Mouse (Mus musculus) hindbrain, embryonic 16.5 days (tissue): ENCODE measurements around the gene Gmds. TPM values are rescaled to one million over a fixed set of nuclear protein-coding genes. Genes with fewer than 3 reads are reported as not detected.

ENCODE experiments used
- ATAC-seq: fragments of 200-750 bp; cut with Nextera tagmentation; 2 replicates; pipeline ENCODE4 v1.8.0; 2017; ENCODE audit warnings: moderate TSS enrichment, moderate library complexity
- H3K27ac ChIP-seq: fragments of 300-500 bp; sonication (generic); 2 replicates; pipeline ENCODE4 v1.5.1; 2014; ENCODE audit warnings: low read depth, mild to moderate bottlenecking, control low read depth, low read length, moderate library complexity
- H3K27me3 ChIP-seq: fragments of 300-500 bp; sonication (generic); replicated peaks from 2 replicates; pipeline ENCODE4 v1.6.1; 2014; ENCODE audit warnings: low read length; ENCODE audit not compliant: control insufficient read depth, insufficient read depth
- H3K36me3 ChIP-seq: fragments of 300-500 bp; sonication (generic); 2 replicates; pipeline ENCODE4 v1.6.1; 2014; ENCODE audit warnings: mild to moderate bottlenecking, low read length, moderate library complexity, mixed read lengths; ENCODE audit not compliant: control insufficient read depth, insufficient read depth
- H3K4me1 ChIP-seq: fragments of 300-500 bp; sonication (generic); 2 replicates; pipeline ENCODE4 v1.6.1; 2014; ENCODE audit warnings: low read depth, low read length; ENCODE audit not compliant: control insufficient read depth, insufficient read depth
- H3K4me2 ChIP-seq: fragments of 300-500 bp; sonication (generic); 2 replicates; pipeline ENCODE4 v1.6.1; 2014; ENCODE audit warnings: mild to moderate bottlenecking, low read length, control low read depth, moderate library complexity
- H3K4me3 ChIP-seq: fragments of 300-500 bp; sonication (generic); 2 replicates; pipeline ENCODE4 v1.5.1; 2014; ENCODE audit warnings: mild to moderate bottlenecking, low read length, control low read depth, moderate library complexity
- H3K9ac ChIP-seq: fragments of 300-500 bp; sonication (generic); 2 replicates; pipeline ENCODE4 v1.6.1; 2014; ENCODE audit warnings: low read depth, mild to moderate bottlenecking, control low read depth, low read length, moderate library complexity
- H3K9me3 ChIP-seq: fragments of 300-500 bp; sonication (generic); 2 replicates; pipeline ENCODE4 v1.6.1; 2014; ENCODE audit warnings: mild to moderate bottlenecking, low read length, moderate library complexity; ENCODE audit not compliant: control insufficient read depth
- WGBS: fragments of 180-500 bp; shearing (Covaris S2); extraction: QIAGEN DNeasy Blood & Tissue Kit; methylation state at CpG from one replicate; pipeline ENCODE4 v1.1.7; 2014; 5-methylcytosine and 5-hydroxymethylcytosine counted together
- polyA plus RNA-seq: library from polyadenylated mRNA; unstranded; fragments of >200 nt; fragmentation: Nextera tagmentation; extraction: Ambion mirVana; gene quantifications from 2 replicates; pipeline ENCODE4 v1.2.1, GENCODE M21; 2015

The Gmds gene
- polyA plus RNA-seq, 1 experiment from 2014 or later: 38.2 TPM

GRCm38 (mm10) chr13:31899392-31899791, 439.1 kb downstream of the Gmds start:
- H3K4me1 ChIP-seq: no peaks in the 10 kb centered on the region
- no peaks in the 10 kb centered on the region for H3K9me3 ChIP-seq
- H3K4me3 ChIP-seq: no peak overlapping the region
- no peaks in the 10 kb centered on the region for H3K27me3 ChIP-seq
- no peak overlapping the region for H3K27ac ChIP-seq
- H3K9ac ChIP-seq: no peak overlapping the region
- 71% methylated on average over 5 of the region's 5 CpGs for WGBS
- H3K4me2 ChIP-seq: no peak overlapping the region
- H3K36me3 ChIP-seq: no peaks in the 10 kb centered on the region
- no peak for ATAC-seq

- Histone ChIP-seq H3K9ac (no peak overlapping the region), H3K9me3 (no peaks in the 10 kb centered on the region), H3K4me2 (no peak overlapping the region), H3K27ac (no peak overlapping the region), H3K4me3 (no peak overlapping the region), H3K27me3 (no peaks in the 10 kb centered on the region), H3K36me3 (no peaks in the 10 kb centered on the region), H3K4me1 (no peaks in the 10 kb centered on the region)
- WGBS: 94% methylated on average over 4 of the region's 4 CpGs
- no peak for ATAC-seq
Observed at GRCm38 (mm10) chr13:31897493-31897892, 441.0 kb downstream of the Gmds start.

GRCm38 (mm10) chr13:31894511-31894910, 444.0 kb downstream of the Gmds start:
- Histone ChIP-seq H3K27me3 (no peaks in the 10 kb centered on the region), H3K9ac (no peak overlapping the region), H3K9me3 (no peaks in the 10 kb centered on the region; the same call in 1 of the 2 replicates), H3K4me2 (no peak overlapping the region), H3K27ac (no peak overlapping the region), H3K4me3 (no peak overlapping the region), H3K36me3 (no peaks in the 10 kb centered on the region), H3K4me1 (no peaks in the 10 kb centered on the region)
- 71% methylated on average over 3 of the region's 3 CpGs for WGBS
- no peak for ATAC-seq

DNA sequence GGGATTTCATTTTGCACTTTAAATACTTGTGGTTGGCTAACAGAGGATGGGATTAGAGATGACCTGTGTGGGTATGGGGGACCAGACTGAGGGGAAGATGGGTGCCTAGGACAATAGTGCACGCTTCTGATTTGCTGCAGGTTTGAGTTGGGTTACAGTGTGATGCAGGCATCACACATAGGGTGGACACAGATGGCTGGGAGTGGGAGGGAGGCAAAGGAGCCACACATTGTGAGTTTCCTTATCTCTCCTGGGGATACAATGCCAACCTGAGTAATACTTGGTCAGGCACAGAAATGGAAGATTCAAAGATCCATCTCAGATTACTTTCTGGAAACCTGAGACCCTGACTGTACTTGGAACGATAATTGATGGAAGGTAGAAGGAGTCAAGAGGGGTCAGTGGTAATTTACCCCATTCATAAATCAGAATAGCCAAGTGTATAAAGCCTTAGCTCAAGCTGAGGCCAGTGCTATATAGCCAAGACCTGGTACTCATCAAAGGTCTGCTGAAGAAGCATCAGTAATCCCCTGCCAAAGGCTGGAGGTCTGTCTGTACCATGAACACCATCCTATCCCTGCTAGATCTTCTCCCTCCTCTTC, 445.5 kb downstream of the Gmds start:
- Histone ChIP-seq H3K4me2 (no peak overlapping the region), H3K9ac (no peak overlapping the region), H3K27me3 (no peaks in the 10 kb centered on the region), H3K9me3 (no peaks in the 10 kb centered on the region; the same call in 1 of the 2 replicates), H3K36me3 (no peaks in the 10 kb centered on the region), H3K4me1 (no peaks in the 10 kb centered on the region), H3K27ac (no peak overlapping the region), H3K4me3 (no peak overlapping the region)
- ATAC-seq: no peak
- 91% methylated on average over 2 of the region's 2 CpGs for whole genome bisulfite sequencing

- no peak for ATAC-seq
- H3K4me3 ChIP-seq: no peak overlapping the region
- no peaks in the 10 kb centered on the region for H3K4me1 ChIP-seq
- no peaks in the 10 kb centered on the region for H3K27me3 ChIP-seq
- no peak overlapping the region for H3K9ac ChIP-seq
- H3K36me3 ChIP-seq: no peaks in the 10 kb centered on the region
- H3K9me3 ChIP-seq: no peaks in the 10 kb centered on the region; the same call in 1 of the 2 replicates
- H3K4me2 ChIP-seq: no peak overlapping the region
- no peak overlapping the region for H3K27ac ChIP-seq
- 91% methylated on average over 3 of the region's 3 CpGs for WGBS
Observed at GRCm38 (mm10) chr13:31888500-31888899, 450.0 kb downstream of the Gmds start.

DNA sequence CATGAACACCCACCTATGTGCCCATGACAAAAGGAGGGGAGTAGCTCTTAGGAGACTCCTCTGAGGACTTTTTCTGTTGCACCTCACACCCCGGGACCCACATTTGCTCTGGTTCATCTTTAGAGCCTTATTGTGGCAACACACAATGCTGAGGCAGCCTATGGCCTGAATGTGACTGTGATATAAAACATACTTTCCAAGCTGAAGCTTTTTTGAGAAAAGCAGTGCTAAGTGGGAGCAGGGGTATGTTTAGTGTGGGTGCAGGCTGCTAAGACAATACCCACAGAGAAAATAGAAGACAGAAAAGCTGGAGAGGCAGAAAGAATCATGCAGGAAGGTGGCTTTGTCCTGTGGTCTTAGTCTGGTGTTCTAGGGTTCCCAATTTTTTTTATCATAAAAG, 452.8 kb downstream of the Gmds start:
- H3K4me2 ChIP-seq: no peak overlapping the region
- H3K36me3 ChIP-seq: no peaks in the 10 kb centered on the region
- H3K9ac ChIP-seq: no peak overlapping the region
- ATAC-seq: no peak
- H3K4me1 ChIP-seq: no peaks in the 10 kb centered on the region
- no peak overlapping the region for H3K27ac ChIP-seq
- H3K9me3 ChIP-seq: no peaks in the 10 kb centered on the region
- H3K4me3 ChIP-seq: no peak overlapping the region
- WGBS: 84% methylated on average over 1 of the region's 1 CpGs
- no peaks in the 10 kb centered on the region for H3K27me3 ChIP-seq

DNA sequence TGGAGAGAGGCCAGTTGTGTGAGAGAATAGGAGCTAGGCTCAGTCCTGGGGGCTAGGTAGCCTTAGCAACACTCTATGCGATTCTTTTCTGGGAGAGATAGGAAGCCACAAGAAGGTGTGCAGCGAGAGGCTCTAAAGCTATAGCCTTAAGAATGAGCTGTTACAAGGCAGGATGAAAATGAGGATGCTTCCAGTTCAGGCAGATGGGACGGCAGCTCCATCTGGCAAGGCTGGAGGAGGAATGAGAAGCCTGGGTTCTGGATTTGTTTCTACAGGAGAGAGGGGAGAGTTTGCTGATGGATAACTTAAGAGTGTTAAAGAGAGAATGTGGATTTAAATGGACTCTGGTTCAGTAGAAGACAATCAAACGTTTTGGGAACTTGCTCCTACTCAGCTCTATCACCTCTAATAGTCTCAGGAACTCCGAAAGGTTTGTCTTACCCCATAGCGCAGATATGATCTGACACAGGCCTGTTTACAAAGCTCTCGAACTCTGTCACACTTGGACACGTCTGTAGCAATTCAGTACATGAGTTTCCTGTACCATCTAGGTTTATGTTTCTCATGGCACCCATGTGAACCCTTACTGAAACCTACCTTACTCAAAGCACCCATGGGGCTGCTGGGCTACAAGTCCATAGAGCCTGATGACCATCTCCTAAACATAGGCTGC, 459.6 kb downstream of the Gmds start:
- no peak overlapping the region for H3K9ac ChIP-seq
- H3K27ac ChIP-seq: no peak overlapping the region
- no peaks in the 10 kb centered on the region for H3K9me3 ChIP-seq
- no peaks in the 10 kb centered on the region for H3K4me1 ChIP-seq
- ATAC-seq: no peak
- H3K4me2 ChIP-seq: no peak overlapping the region
- no peaks in the 10 kb centered on the region for H3K36me3 ChIP-seq
- H3K4me3 ChIP-seq: no peak overlapping the region
- 85% methylated on average over 8 of the region's 8 CpGs for WGBS
- no peaks in the 10 kb centered on the region for H3K27me3 ChIP-seq

DNA sequence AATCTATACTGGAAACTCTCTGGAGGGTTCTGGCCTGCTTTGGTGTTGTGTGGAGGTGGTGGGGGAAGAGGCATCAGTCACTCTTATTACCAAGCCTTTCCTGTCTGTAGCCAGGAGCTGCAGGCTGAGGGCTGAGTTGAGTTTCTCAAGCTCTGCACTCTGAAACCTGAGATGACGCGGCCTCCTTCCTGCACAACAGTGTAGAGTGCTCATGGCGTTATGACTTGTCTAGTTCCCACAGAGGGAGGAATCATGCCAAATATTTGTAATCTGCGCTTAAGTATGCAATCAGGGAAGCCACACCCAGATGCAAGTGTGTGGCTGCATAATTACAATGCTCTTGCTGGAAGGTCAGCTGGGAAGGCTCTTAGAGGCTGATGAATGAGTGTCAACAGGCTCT, 461.5 kb downstream of the Gmds start:
- Histone ChIP-seq H3K4me3 (no peak overlapping the region), H3K27ac (no peak overlapping the region), H3K36me3 (no peaks in the 10 kb centered on the region), H3K27me3 (no peaks in the 10 kb centered on the region), H3K4me2 (no peak overlapping the region), H3K9me3 (no peaks in the 10 kb centered on the region), H3K9ac (no peak overlapping the region), H3K4me1 (no peaks in the 10 kb centered on the region)
- 75% methylated on average over 4 of the region's 4 CpGs for WGBS
- no peak for ATAC-seq

DNA sequence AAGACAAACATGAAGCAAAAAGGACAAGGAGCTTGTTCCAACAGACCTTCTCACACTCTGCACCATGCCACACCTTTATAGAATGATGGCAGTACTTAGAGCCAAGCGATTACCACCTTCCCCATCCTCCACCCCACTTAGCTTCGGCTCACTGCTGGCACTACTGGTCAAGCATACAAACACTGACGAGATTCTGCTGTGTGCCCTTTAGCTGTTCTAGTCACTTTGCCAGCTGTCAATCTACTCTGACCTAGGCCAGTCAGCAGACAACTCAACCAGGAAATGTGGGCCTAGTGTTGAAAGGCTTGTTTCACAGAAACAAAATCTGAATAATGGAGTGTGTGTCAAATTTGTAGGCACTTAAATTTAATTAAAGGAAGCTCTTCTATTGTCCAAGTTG, 464.1 kb downstream of the Gmds start:
- H3K4me2 ChIP-seq: no peak overlapping the region
- no peak overlapping the region for H3K4me3 ChIP-seq
- no peaks in the 10 kb centered on the region for H3K9me3 ChIP-seq
- ATAC-seq: no peak
- WGBS: 65% methylated on average over 3 of the region's 3 CpGs
- H3K4me1 ChIP-seq: no peaks in the 10 kb centered on the region
- H3K27ac ChIP-seq: no peak overlapping the region
- no peaks in the 10 kb centered on the region for H3K36me3 ChIP-seq
- no peaks in the 10 kb centered on the region for H3K27me3 ChIP-seq
- no peak overlapping the region for H3K9ac ChIP-seq
